Mouse (Mus musculus) lung, adult 2 months (tissue): ENCODE data around the gene Sept5.

Experiments
- CTCF ChIP-seq: fragments of 200-500 bp; IDR thresholded peaks from 2 replicates; pipeline ENCODE4 v1.5.1; 2011; ENCODE audit warnings: mild to moderate bottlenecking, low read length, control low read depth; ENCODE audit not compliant: insufficient read depth
- POLR2A ChIP-seq: fragments of 200-500 bp; IDR thresholded peaks from 2 replicates; pipeline ENCODE4 v1.6.1; 2011; ENCODE audit warnings: low read depth, mild to moderate bottlenecking, control low read depth, low read length, borderline replicate concordance; ENCODE audit errors: extremely low read depth

GRCm38 (mm10) chr16:18643406-18643998 lies 13.7 kb upstream of the Sept5 start:
- TF ChIP-seq POLR2A: no peak
- TF ChIP-seq CTCF: no peak
